Mouse (Mus musculus) E14TG2a.4 (cell line): Measurements from ENCODE around the gene Nod1.

Experiments used
- CTCF ChIP-seq: conservative IDR thresholded peaks from 2 replicates; pipeline ENCODE4 v1.5.1; 2014; ENCODE audit warnings: low read length
- NANOG ChIP-seq: IDR thresholded peaks from 2 replicates; pipeline ENCODE4 v1.6.1; 2014; ENCODE audit warnings: borderline replicate concordance, low read length, mixed read lengths
- POU5F1 ChIP-seq: IDR thresholded peaks from 2 replicates; pipeline ENCODE4 v1.6.1; 2014; ENCODE audit warnings: low read length, borderline replicate concordance

- no peak for TF ChIP-seq CTCF
- no peak for TF ChIP-seq POU5F1
- no peak for TF ChIP-seq NANOG
These were observed 43.8 kb upstream of the Nod1 start for GRCm38 (mm10) chr6:55016236-55016635.
